ENCODE assay signal across 9 mouse cellular contexts in the genomic region with DNA sequence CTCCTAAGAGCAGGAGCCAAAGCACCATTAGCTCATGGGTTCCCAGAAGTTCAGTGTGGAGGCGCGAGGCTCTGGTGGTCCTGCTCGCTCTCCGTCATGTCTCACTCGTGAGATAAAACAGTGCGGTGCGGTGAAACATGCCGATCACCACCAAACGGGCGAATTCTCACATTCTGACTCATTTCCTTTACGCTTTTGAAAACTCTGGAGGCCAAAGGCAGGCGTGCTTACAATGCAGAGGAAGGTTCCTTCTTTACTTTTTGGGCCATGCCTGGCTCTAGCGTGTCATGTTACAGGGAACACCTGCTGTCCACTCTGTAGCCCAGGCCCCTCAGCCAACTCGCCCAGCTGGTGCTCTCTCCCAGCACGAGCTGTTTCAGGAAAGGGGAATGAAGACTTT.
DNase-seq lines count a peak whose midpoint lies in the region; ATAC-seq lines count a peak whose summit lies in the region.
"Had no signal": no experiment of that assay in that cellular context is flagged by ENCODE, and none has a peak within 500 bp of the region (broad histone marks: within the 10 kb centered on the region; RNA-seq: fewer than 3 reads in every experiment).

No protein-coding gene starts in this region.

- peak; percentile 40 for DNase-seq in midbrain, embryonic 10.5 days (ENCODE audit: low spot score)
- peak; percentile 54 for DNase-seq in neural tube, embryonic 10.5 days (ENCODE audit: extremely low spot score, low spot score)
- DNase-seq in adrenal gland, adult 8-10 months: no peak
- no peak for DNase-seq in testis, postnatal 14 days (ENCODE audit: low spot score)
- no peak for DNase-seq in thymus, postnatal 25 days

- H3K4me2 ChIP-seq in midbrain, embryonic 16.5 days (ENCODE audit: low read length): no peak overlapping the region
- peak overlapping the region; percentile 33 for H3K4me2 ChIP-seq in forebrain, embryonic 12.5 days
- peak overlapping the region; percentile 21 for H3K4me2 ChIP-seq in hindbrain, embryonic 15.5 days
- H3K4me2 ChIP-seq: liver, embryonic 15.5 days had no signal

- H3K27me3 ChIP-seq in midbrain, embryonic 10.5 days (ENCODE audit: low read depth, poor library complexity, severe bottlenecking): no peaks in the 10 kb centered on the region
- H3K27me3 ChIP-seq in midbrain, embryonic 16.5 days (ENCODE audit: control insufficient read depth, insufficient read depth, low read depth, low read length): no peaks in the 10 kb centered on the region
- H3K27me3 ChIP-seq in forebrain, embryonic 12.5 days: no peaks in the 10 kb centered on the region
- H3K27me3 ChIP-seq in hindbrain, embryonic 15.5 days: no peaks in the 10 kb centered on the region
- H3K27me3 ChIP-seq: liver, embryonic 15.5 days had no signal

- no peak overlapping the region for H3K9ac ChIP-seq in midbrain, embryonic 16.5 days (ENCODE audit: low read depth, low read length)
- no peak overlapping the region for H3K9ac ChIP-seq in forebrain, embryonic 12.5 days
- no peak overlapping the region for H3K9ac ChIP-seq in hindbrain, embryonic 15.5 days
- H3K9ac ChIP-seq: liver, embryonic 15.5 days had no signal

- peaks cover 14% of the 10 kb centered on the region for H3K4me1 ChIP-seq in midbrain, embryonic 10.5 days
- H3K4me1 ChIP-seq in midbrain, embryonic 16.5 days (ENCODE audit: control insufficient read depth, insufficient read depth, low read length): peaks cover 9% of the 10 kb centered on the region
- H3K4me1 ChIP-seq in forebrain, embryonic 12.5 days: peaks cover 17% of the 10 kb centered on the region
- peaks cover 15% of the 10 kb centered on the region for H3K4me1 ChIP-seq in hindbrain, embryonic 15.5 days (replicated peaks)
- H3K4me1 ChIP-seq: liver, embryonic 15.5 days had no signal

- peak overlapping the region; percentile 42; the same call in 1 of the 2 replicates for H3K27ac ChIP-seq in midbrain, embryonic 10.5 days (replicated peaks)
- H3K27ac ChIP-seq in midbrain, embryonic 16.5 days (ENCODE audit: low read length): no peak overlapping the region
- H3K27ac ChIP-seq in forebrain, embryonic 12.5 days: 0 out of 2 replicates have a peak overlapping the region, but pooled peaks have one; percentile 14
- H3K27ac ChIP-seq in hindbrain, embryonic 15.5 days (replicated peaks): peak overlapping the region; percentile 25; the same call in 1 of the 2 replicates
- H3K27ac ChIP-seq: liver, embryonic 15.5 days had no signal

- H3K4me3 ChIP-seq in midbrain, embryonic 10.5 days: 0 out of 2 replicates have a peak overlapping the region, but pooled peaks have one; percentile 20
- H3K4me3 ChIP-seq in midbrain, embryonic 16.5 days (ENCODE audit: low read depth, low read length): no peak overlapping the region
- no peak overlapping the region for H3K4me3 ChIP-seq in forebrain, embryonic 12.5 days (replicated peaks)
- no peak overlapping the region for H3K4me3 ChIP-seq in hindbrain, embryonic 15.5 days
- H3K4me3 ChIP-seq: liver, embryonic 15.5 days had no signal

- ATAC-seq in midbrain, embryonic 16.5 days: no peak
- peak; percentile 60; the same call in 1 of the 2 replicates for ATAC-seq in forebrain, embryonic 12.5 days (ENCODE audit: low FRiP score)
- ATAC-seq in hindbrain, embryonic 15.5 days (ENCODE audit: low FRiP score, low read depth): no peak

- no peaks in the 10 kb centered on the region for H3K36me3 ChIP-seq in midbrain, embryonic 10.5 days
- H3K36me3 ChIP-seq in midbrain, embryonic 16.5 days (ENCODE audit: control insufficient read depth, insufficient read depth, low read length): no peaks in the 10 kb centered on the region
- no peaks in the 10 kb centered on the region for H3K36me3 ChIP-seq in forebrain, embryonic 12.5 days (replicated peaks)
- H3K36me3 ChIP-seq in hindbrain, embryonic 15.5 days: no peaks in the 10 kb centered on the region
- H3K36me3 ChIP-seq: liver, embryonic 15.5 days had no signal

- WGBS in midbrain, embryonic 10.5 days: 30% methylated on average over 15 of the region's 15 CpGs
- WGBS in midbrain, embryonic 16.5 days: 33% methylated on average over 15 of the region's 15 CpGs
- WGBS in forebrain, embryonic 12.5 days: 19% methylated on average over 15 of the region's 15 CpGs
- WGBS in hindbrain, embryonic 15.5 days: 36% methylated on average over 15 of the region's 15 CpGs

- no peaks in the 10 kb centered on the region for H3K9me3 ChIP-seq in midbrain, embryonic 10.5 days (replicated peaks)
- H3K9me3 ChIP-seq in midbrain, embryonic 16.5 days (replicated peaks; ENCODE audit: control insufficient read depth, low read length, poor library complexity, severe bottlenecking): no peaks in the 10 kb centered on the region
- H3K9me3 ChIP-seq in forebrain, embryonic 12.5 days: no peaks in the 10 kb centered on the region
- no peaks in the 10 kb centered on the region for H3K9me3 ChIP-seq in hindbrain, embryonic 15.5 days
- H3K9me3 ChIP-seq: liver, embryonic 15.5 days had no signal

Comparison
In these comparisons a context has a peak if more than half of its experiments do, and no peak if none do; other contexts are left out.
1. DNase-seq: peak in midbrain, embryonic 10.5 days (single experiment) and neural tube, embryonic 10.5 days (single experiment); none in adrenal gland, adult 8-10 months (single experiment), testis, postnatal 14 days (single experiment) and thymus, postnatal 25 days (single experiment).